Mouse (Mus musculus): ENCODE measurements around the gene Soga1.

DNA sequence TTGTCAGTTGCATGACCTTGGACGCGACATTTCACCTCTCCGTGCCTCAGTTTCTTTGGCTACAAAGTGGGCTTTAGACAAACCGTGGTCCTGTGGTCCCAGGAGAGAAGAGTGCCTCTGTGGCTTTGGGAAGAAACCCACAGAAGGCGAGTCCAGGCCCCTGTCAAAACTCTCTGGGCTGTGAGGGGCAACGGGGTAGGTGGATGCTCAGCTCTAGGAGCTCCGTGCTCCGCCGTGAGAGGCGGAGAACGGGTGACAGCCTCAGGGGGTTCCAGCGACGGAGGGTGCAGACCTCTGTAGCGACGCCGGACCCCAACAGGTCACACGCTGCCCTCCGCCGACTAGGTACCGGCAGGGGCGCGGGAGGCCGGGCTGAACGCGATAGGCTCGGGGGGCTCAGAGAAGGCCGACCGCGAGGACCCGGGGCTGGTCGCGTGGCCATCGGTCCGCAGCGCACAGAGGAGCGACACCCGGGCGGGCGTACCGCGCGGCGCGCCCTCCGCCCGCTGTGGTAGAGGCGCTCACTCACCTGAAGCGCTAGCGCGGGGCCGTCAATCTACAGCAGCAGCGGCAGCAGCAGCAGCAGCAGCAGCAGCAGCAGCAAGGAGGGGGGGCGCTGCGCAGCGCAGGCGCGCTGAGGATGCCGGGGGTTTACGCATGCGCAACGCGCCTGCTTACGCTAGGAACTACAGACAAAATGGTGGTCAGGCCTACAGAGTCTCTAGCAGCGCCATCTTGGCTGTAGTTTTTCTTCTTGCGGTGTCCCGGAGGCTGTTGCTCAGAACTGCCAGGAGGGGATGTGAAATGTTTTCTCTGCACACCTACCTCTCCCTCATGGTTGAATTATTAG is 87.4 kb downstream of the Soga1 start, which contains the start of gene Ndrg3:
- peak; percentile 47; the same call in 1 of the 2 replicates for TF ChIP-seq CTCF (IDR thresholded peaks at IDR 0.05; ENCODE audit: borderline replicate concordance, extremely low read depth, insufficient read depth, insufficient read length)
- peak; percentile 47; the same call in 1 of the 2 replicates for TF ChIP-seq POLR2A (IDR thresholded peaks at IDR 0.05; ENCODE audit: borderline replicate concordance, extremely low read depth, insufficient read depth, insufficient read length, poor library complexity, severe bottlenecking)
